Mouse (Mus musculus): Measurements from ENCODE around the gene Gm10153. TPM values are rescaled to one million over a fixed set of nuclear protein-coding genes. Genes with fewer than 3 reads are reported as not detected.
"Not testable (repeated sequence)": the region's sequence is repeated elsewhere in the genome, so short reads cannot be mapped to it uniquely, and the experiment has no call there.

The Gm10153 gene
- polyA plus RNA-seq, 1 experiment from 2014 or later = not detected

DNA sequence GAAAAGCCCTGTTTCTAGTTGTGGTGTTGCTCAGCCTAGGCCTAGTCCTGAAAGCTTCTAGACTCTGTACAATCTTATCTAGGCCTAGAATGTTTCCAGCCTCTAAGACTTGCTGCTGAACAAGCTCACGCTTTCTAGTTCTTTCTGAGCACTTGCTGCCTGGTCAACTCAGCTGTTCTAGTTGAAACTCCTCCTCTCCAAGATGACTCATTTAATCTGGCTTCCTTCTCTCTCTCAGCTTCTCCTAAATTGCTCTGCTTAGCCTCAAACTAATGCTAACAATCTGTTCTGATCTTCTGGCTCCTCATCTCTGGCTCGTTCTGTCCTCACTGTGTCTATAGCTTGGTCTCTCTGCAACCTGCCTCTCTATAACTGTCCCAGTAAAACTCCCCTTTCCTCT is 8.6 kb upstream of the Gm10153 start:
- no peak overlapping the region for H3K9ac ChIP-seq (replicated peaks; ENCODE audit: low read depth, low read length)
- H3K4me1 ChIP-seq (ENCODE audit: control insufficient read depth, insufficient read depth, low read length) = no peaks in the 10 kb centered on the region
- H3K4me2 ChIP-seq (ENCODE audit: low read depth, low read length) = no peak overlapping the region
- H3K27me3 ChIP-seq (ENCODE audit: control insufficient read depth, insufficient read depth, low read length) = no peaks in the 10 kb centered on the region
- 82% methylated on average over 2 of the region's 2 CpGs for WGBS
- no peaks in the 10 kb centered on the region for H3K36me3 ChIP-seq (ENCODE audit: control insufficient read depth, insufficient read depth, low read length)
- H3K27ac ChIP-seq (ENCODE audit: low read depth, low read length) = no peak overlapping the region
- H3K4me3 ChIP-seq (ENCODE audit: low read depth, low read length) = no peak overlapping the region
- no peaks in the 10 kb centered on the region for H3K9me3 ChIP-seq (ENCODE audit: control insufficient read depth, low read length)
- ATAC-seq (ENCODE audit: low read depth) = no peak

DNA sequence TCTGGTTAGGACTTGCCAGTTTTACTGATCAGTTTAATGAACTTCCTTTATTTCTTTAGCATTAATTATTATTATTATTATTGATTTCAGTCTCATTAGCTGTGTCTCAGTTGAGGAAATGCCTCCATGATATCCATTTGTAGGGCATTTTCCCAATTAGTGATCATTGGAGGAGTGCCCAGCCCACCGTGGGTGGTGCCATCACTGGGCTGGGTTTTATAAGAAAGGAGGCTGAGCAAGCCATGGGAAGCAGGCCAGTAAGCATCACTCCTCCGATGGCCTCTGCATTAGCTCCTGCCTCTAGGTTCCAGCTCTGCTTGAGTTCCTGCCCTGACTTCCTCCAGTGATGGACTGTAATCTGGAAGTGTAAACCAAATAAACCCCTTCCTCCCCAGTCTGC is 2.0 kb downstream of the Gm10153 start:
- H3K36me3 ChIP-seq (ENCODE audit: control insufficient read depth, insufficient read depth, low read length) = no peaks in the 10 kb centered on the region
- WGBS = 75% methylated on average over 2 of the region's 2 CpGs
- H3K27me3 ChIP-seq (ENCODE audit: control insufficient read depth, insufficient read depth, low read length) = no peaks in the 10 kb centered on the region
- no peaks in the 10 kb centered on the region for H3K9me3 ChIP-seq (ENCODE audit: control insufficient read depth, low read length)
- no peaks in the 10 kb centered on the region for H3K4me1 ChIP-seq (ENCODE audit: control insufficient read depth, insufficient read depth, low read length)
- no peak overlapping the region for H3K4me2 ChIP-seq (ENCODE audit: low read depth, low read length)
- H3K9ac ChIP-seq (replicated peaks; ENCODE audit: low read depth, low read length) = no peak overlapping the region
- H3K27ac ChIP-seq (ENCODE audit: low read depth, low read length) = no peak overlapping the region
- no peak overlapping the region for H3K4me3 ChIP-seq (ENCODE audit: low read depth, low read length)
- no peak for ATAC-seq (ENCODE audit: low read depth)

DNA sequence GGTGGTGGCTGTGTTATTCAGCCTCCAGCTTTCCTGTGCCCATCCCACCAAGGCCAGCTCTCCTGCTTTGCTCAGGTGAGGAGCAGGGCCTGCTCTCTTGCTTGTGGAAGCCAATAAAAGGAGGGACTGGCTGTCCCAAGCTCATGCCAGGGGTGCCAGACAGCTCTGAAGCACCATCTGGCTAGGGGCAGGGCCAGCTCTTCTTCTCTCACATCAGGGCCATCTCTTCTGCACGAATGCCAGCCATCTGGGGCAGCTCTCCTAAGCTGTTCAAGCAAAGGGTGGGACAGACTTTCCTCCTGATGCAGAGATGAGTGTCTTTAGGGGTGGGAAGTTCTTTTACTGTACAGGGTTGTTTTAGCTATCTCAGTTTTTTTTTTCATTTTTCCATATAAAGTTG is 9.2 kb downstream of the Gm10153 start:
- no peaks in the 10 kb centered on the region for H3K4me1 ChIP-seq (ENCODE audit: control insufficient read depth, insufficient read depth, low read length)

DNA sequence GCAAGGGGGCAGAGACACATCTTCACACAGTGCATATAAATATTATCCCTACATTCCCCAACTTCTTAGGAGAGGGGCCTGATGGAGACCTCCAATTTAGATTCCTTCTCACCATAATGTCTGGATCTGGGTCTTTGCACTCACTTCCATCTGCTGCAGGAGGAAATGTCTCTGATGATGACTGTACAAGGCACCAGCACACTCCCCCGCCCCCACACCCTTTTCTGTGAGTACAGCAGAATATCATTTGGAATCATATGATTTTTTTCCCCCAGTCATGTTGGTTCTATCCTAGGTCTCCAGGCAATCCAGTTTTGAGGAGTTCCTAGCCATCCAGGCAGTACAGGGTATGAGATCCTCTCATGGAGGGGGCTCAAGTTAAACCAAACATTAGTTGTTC is 11.5 kb downstream of the Gm10153 start:
- WGBS = 77% methylated on average over 1 of the region's 1 CpGs

More for the DNA sequence above, 9.2 kb downstream of the Gm10153 start:
- Histone ChIP-seq H3K9me3 (ENCODE audit: control insufficient read depth, low read length) (no peaks in the 10 kb centered on the region), H3K27me3 (ENCODE audit: control insufficient read depth, insufficient read depth, low read length) (no peaks in the 10 kb centered on the region), H3K27ac (ENCODE audit: low read depth, low read length) (no peak overlapping the region), H3K36me3 (ENCODE audit: control insufficient read depth, insufficient read depth, low read length) (no peaks in the 10 kb centered on the region), H3K4me2 (ENCODE audit: low read depth, low read length) (no peak overlapping the region), H3K9ac (replicated peaks; ENCODE audit: low read depth, low read length) (no peak overlapping the region), H3K4me3 (ENCODE audit: low read depth, low read length) (no peak overlapping the region)
- ATAC-seq (ENCODE audit: low read depth) = no peak
- WGBS = 67% methylated on average over 1 of the region's 1 CpGs

DNA sequence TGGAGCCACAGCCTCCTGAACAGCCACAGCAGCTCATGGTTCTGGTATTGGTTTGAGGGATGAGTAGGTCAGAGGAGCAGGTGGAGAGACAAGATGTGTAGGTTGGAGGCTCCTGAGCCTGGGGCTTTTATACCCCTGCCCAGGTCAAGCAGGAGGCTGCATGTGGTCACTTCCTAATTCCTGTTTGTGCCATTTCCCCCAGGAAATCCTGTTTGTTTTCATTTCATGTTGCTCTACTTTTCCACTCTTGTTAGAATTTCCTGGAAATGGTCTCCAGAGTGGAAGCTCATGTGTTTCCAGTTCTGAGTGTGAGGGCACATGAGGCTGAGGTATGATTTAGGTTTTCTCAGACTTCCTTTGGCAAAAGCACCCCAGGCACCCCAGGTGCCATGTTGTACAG is 14.3 kb downstream of the Gm10153 start, which contains the start of gene Krtap5-2:
Gene Krtap5-2, minus strand, starts transcription at position 101 of the 400 bp plus-strand sequence.
- not testable (repeated sequence) for H3K9me3 ChIP-seq (ENCODE audit: control insufficient read depth, low read length); H3K4me2 ChIP-seq (ENCODE audit: low read depth, low read length); H3K27me3 ChIP-seq (ENCODE audit: control insufficient read depth, insufficient read depth, low read length); H3K4me1 ChIP-seq (ENCODE audit: control insufficient read depth, insufficient read depth, low read length); H3K36me3 ChIP-seq (ENCODE audit: control insufficient read depth, insufficient read depth, low read length); H3K9ac ChIP-seq (replicated peaks; ENCODE audit: low read depth, low read length); H3K27ac ChIP-seq (ENCODE audit: low read depth, low read length); ATAC-seq (ENCODE audit: low read depth); H3K4me3 ChIP-seq (ENCODE audit: low read depth, low read length)

More for the DNA sequence above, 11.5 kb downstream of the Gm10153 start:
- no peaks in the 10 kb centered on the region for H3K27me3 ChIP-seq (ENCODE audit: control insufficient read depth, insufficient read depth, low read length)
- H3K4me1 ChIP-seq (ENCODE audit: control insufficient read depth, insufficient read depth, low read length) = no peaks in the 10 kb centered on the region
- no peak for ATAC-seq (ENCODE audit: low read depth)
- H3K27ac ChIP-seq (ENCODE audit: low read depth, low read length) = no peak overlapping the region
- H3K36me3 ChIP-seq (ENCODE audit: control insufficient read depth, insufficient read depth, low read length) = no peaks in the 10 kb centered on the region
- no peaks in the 10 kb centered on the region for H3K9me3 ChIP-seq (ENCODE audit: control insufficient read depth, low read length)
- no peak overlapping the region for H3K9ac ChIP-seq (replicated peaks; ENCODE audit: low read depth, low read length)
- H3K4me3 ChIP-seq (ENCODE audit: low read depth, low read length) = no peak overlapping the region
- H3K4me2 ChIP-seq (ENCODE audit: low read depth, low read length) = no peak overlapping the region

DNA sequence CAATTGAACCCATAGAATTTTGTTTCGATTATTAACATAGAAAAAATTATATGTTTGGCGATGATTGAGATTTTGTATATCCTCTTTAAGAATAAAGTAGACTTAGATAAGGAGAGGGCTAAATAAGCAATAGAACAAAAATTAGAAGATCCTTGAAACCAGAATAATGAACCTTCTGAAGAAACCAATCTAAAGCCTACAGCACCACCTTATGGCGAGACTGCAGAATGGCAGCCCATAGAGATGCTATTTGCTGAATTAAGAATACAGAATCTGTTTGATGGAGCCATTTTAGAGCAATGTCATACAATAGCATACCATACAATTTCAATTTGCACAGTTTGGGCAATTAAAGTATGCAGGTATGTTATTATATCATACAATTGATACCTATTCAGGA is 20.4 kb downstream of the Gm10153 start:
- Histone ChIP-seq H3K9me3 (ENCODE audit: control insufficient read depth, low read length) (no peaks in the 10 kb centered on the region), H3K27me3 (ENCODE audit: control insufficient read depth, insufficient read depth, low read length) (no peaks in the 10 kb centered on the region), H3K4me1 (ENCODE audit: control insufficient read depth, insufficient read depth, low read length) (no peaks in the 10 kb centered on the region), H3K4me2 (ENCODE audit: low read depth, low read length) (no peak overlapping the region), H3K9ac (replicated peaks; ENCODE audit: low read depth, low read length) (no peak overlapping the region), H3K36me3 (ENCODE audit: control insufficient read depth, insufficient read depth, low read length) (no peaks in the 10 kb centered on the region), H3K27ac (ENCODE audit: low read depth, low read length) (no peak overlapping the region), H3K4me3 (ENCODE audit: low read depth, low read length) (no peak overlapping the region)
- WGBS = 53% methylated on average over 3 of the region's 3 CpGs
- ATAC-seq (ENCODE audit: low read depth) = no peak

DNA sequence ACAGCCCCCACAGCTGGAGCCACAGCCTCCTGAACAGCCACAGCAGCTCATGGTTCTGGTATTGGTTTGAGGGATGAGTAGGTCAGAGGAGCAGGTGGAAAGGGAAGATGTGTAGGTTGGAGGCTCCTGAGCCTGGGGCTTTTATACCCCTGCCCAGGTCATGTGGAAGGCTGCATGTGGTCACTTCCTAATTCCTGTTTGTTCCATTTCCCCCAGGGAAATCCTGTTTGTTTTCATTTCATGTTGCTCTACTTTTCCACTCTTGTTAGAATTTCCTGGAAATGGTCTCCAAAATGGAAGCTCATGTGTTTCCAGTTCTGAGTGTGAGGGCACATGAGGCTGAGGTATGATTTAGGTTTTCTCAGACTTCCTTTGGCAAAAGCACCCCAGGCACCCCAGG is 24.6 kb downstream of the Gm10153 start, which contains the start of gene Gm4553:
Gene Gm4553, minus strand, starts transcription at position 101 of the 400 bp plus-strand sequence.
- H3K4me2 ChIP-seq (ENCODE audit: low read depth, low read length); H3K27ac ChIP-seq (ENCODE audit: low read depth, low read length); H3K36me3 ChIP-seq (ENCODE audit: control insufficient read depth, insufficient read depth, low read length); H3K4me1 ChIP-seq (ENCODE audit: control insufficient read depth, insufficient read depth, low read length); ATAC-seq (ENCODE audit: low read depth); H3K9ac ChIP-seq (replicated peaks; ENCODE audit: low read depth, low read length); H3K27me3 ChIP-seq (ENCODE audit: control insufficient read depth, insufficient read depth, low read length); H3K9me3 ChIP-seq (ENCODE audit: control insufficient read depth, low read length); H3K4me3 ChIP-seq (ENCODE audit: low read depth, low read length): not testable (repeated sequence)

DNA sequence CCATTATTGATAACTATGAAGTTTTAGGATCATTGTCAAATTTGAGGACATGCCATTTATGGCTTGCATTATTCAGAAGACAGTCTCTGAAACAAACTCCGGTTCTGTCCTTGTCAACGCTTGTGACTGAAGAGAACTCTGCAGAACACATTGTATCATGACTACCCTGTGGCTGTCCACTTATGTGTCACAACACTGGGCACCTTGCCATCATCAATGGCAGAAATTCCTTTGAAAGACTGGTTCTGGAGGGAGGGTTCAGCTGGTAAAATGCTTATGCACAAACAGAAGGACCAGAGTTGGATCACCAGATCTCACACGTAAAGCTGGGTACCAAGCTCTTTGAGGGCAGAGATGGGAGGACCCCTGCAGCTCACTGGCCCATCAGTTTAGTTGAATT is 30.8 kb downstream of the Gm10153 start:
- Histone ChIP-seq H3K9ac (replicated peaks; ENCODE audit: low read depth, low read length) (no peak overlapping the region), H3K36me3 (ENCODE audit: control insufficient read depth, insufficient read depth, low read length) (no peaks in the 10 kb centered on the region), H3K4me2 (ENCODE audit: low read depth, low read length) (no peak overlapping the region), H3K9me3 (ENCODE audit: control insufficient read depth, low read length) (no peaks in the 10 kb centered on the region), H3K4me3 (ENCODE audit: low read depth, low read length) (no peak overlapping the region), H3K27me3 (ENCODE audit: control insufficient read depth, insufficient read depth, low read length) (no peaks in the 10 kb centered on the region), H3K27ac (ENCODE audit: low read depth, low read length) (no peak overlapping the region), H3K4me1 (ENCODE audit: control insufficient read depth, insufficient read depth, low read length) (no peaks in the 10 kb centered on the region)
- WGBS = 92% methylated on average over 3 of the region's 3 CpGs
- ATAC-seq (ENCODE audit: low read depth) = no peak

DNA sequence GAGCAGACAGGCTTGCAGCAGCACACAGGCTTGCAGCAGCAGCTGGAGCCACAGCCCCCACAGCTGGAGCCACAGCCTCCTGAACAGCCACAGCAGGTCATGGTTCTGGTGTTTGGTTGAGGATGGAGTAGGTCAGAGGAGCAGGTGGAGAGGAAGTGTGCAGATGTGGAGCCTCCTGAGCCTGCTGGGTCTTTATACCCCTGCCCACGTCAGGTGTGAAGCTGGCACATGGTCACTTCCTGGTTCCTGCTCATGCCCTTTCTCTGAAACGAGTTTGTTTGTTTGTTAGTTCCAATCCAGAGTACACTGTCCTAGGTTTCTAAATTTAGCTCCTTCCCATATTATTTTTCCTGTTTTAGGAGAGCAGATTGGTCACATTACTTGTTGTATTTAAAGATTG is 33.2 kb downstream of the Gm10153 start, which contains the start of gene Gm29735:
Gene Gm29735, minus strand, starts transcription at position 101 of the 400 bp plus-strand sequence.
- not testable (repeated sequence) for H3K36me3 ChIP-seq (ENCODE audit: control insufficient read depth, insufficient read depth, low read length); H3K27me3 ChIP-seq (ENCODE audit: control insufficient read depth, insufficient read depth, low read length); H3K27ac ChIP-seq (ENCODE audit: low read depth, low read length); H3K9ac ChIP-seq (replicated peaks; ENCODE audit: low read depth, low read length); H3K4me2 ChIP-seq (ENCODE audit: low read depth, low read length); H3K4me1 ChIP-seq (ENCODE audit: control insufficient read depth, insufficient read depth, low read length); H3K4me3 ChIP-seq (ENCODE audit: low read depth, low read length); H3K9me3 ChIP-seq (ENCODE audit: control insufficient read depth, low read length); ATAC-seq (ENCODE audit: low read depth)
- WGBS = 59% methylated on average over 2 of the region's 2 CpGs

DNA sequence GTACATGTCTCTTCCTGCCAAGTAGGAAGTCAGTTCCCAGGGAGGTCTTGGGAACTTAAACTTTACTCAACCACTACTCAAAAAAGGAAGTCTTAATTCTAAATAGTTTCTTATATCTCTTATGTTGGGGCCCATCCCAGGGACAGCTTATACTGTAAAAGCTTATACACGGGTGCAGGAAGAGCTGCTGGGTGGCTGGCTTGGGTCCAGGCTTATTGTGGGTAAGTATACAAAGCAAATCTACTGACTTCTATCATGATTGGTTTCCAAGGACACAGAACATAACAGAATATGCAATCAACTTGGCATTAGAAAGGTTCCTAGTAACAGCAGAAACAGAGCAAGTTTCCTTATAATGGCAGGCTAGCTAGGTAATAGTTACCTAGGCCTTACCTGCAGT is 34.9 kb downstream of the Gm10153 start:
- H3K4me3 ChIP-seq (ENCODE audit: low read depth, low read length) = no peak overlapping the region
- no peaks in the 10 kb centered on the region for H3K4me1 ChIP-seq (ENCODE audit: control insufficient read depth, insufficient read depth, low read length)
- H3K9me3 ChIP-seq (ENCODE audit: control insufficient read depth, low read length) = no peaks in the 10 kb centered on the region
- no peak overlapping the region for H3K4me2 ChIP-seq (ENCODE audit: low read depth, low read length)
- no peak for ATAC-seq (ENCODE audit: low read depth)
- 72% methylated on average over 1 of the region's 1 CpGs for WGBS
- H3K36me3 ChIP-seq (ENCODE audit: control insufficient read depth, insufficient read depth, low read length) = no peaks in the 10 kb centered on the region
- no peaks in the 10 kb centered on the region for H3K27me3 ChIP-seq (ENCODE audit: control insufficient read depth, insufficient read depth, low read length)
- no peak overlapping the region for H3K9ac ChIP-seq (replicated peaks; ENCODE audit: low read depth, low read length)
- H3K27ac ChIP-seq (ENCODE audit: low read depth, low read length) = no peak overlapping the region
